Mouse (Mus musculus) kidney, embryonic 14.5 days (tissue): ENCODE measurements around the gene Ap1b1. TPM values are rescaled to one million over a fixed set of nuclear protein-coding genes. Genes with fewer than 3 reads are reported as not detected.

Experiments used
- ATAC-seq: fragments of 200-750 bp; cut with Nextera tagmentation; 2 replicates; pipeline ENCODE4 v1.8.0; 2017; ENCODE audit warnings: moderate number of reproducible peaks, mild to moderate bottlenecking, moderate TSS enrichment, moderate library complexity; ENCODE audit not compliant: low FRiP score, low TSS enrichment
- H3K27ac ChIP-seq: fragments of 300-500 bp; sonication (generic); 2 replicates; pipeline ENCODE4 v1.5.1; 2014; ENCODE audit warnings: low read depth, mild to moderate bottlenecking, low read length, moderate library complexity, mixed read lengths
- H3K27me3 ChIP-seq: fragments of 300-500 bp; sonication (generic); 2 replicates; pipeline ENCODE4 v1.6.1; 2014; ENCODE audit warnings: mild to moderate bottlenecking, low read length; ENCODE audit not compliant: control insufficient read depth, insufficient read depth
- H3K36me3 ChIP-seq: fragments of 300-500 bp; sonication (generic); 2 replicates; pipeline ENCODE4 v1.6.1; 2014; ENCODE audit warnings: low read length, mixed read lengths; ENCODE audit not compliant: control insufficient read depth, insufficient read depth
- H3K4me1 ChIP-seq: fragments of 300-500 bp; sonication (generic); 2 replicates; pipeline ENCODE4 v1.6.1; 2014; ENCODE audit warnings: low read length, mixed read lengths; ENCODE audit not compliant: control insufficient read depth, insufficient read depth
- H3K4me2 ChIP-seq: fragments of 300-500 bp; sonication (generic); replicated peaks from 2 replicates; pipeline ENCODE4 v1.6.1; 2014; ENCODE audit warnings: low read depth, mild to moderate bottlenecking, low read length
- H3K4me3 ChIP-seq: fragments of 300-500 bp; sonication (generic); 2 replicates; pipeline ENCODE4 v1.5.1; 2014; ENCODE audit warnings: mild to moderate bottlenecking, low read length
- H3K9ac ChIP-seq: fragments of 300-500 bp; sonication (generic); 2 replicates; pipeline ENCODE4 v1.6.1; 2014; ENCODE audit warnings: low read depth, mild to moderate bottlenecking, low read length, moderate library complexity
- H3K9me3 ChIP-seq: fragments of 300-500 bp; sonication (generic); 2 replicates; pipeline ENCODE4 v1.6.1; 2016; ENCODE audit warnings: low read length; ENCODE audit not compliant: control insufficient read depth
- WGBS: fragments of 180-500 bp; shearing (Covaris S2); extraction: QIAGEN DNeasy Blood & Tissue Kit; methylation state at CpG from one replicate; pipeline ENCODE4 v1.1.7; 2014; 5-methylcytosine and 5-hydroxymethylcytosine counted together
- polyA plus RNA-seq: library from polyadenylated mRNA; unstranded; fragments of >200 nt; fragmentation: Nextera tagmentation; extraction: Ambion mirVana; gene quantifications from 2 replicates; pipeline ENCODE4 v1.2.1, GENCODE M21; 2014

Gene Ap1b1
- polyA plus RNA-seq, 1 experiment from 2014 or later, result 62.6 TPM

- no peak overlapping the region for H3K9ac ChIP-seq
- no peak overlapping the region for H3K27ac ChIP-seq
- WGBS, result 24% methylated on average over 6 of the region's 6 CpGs
- H3K4me1 ChIP-seq, result no peaks in the 10 kb centered on the region
- H3K27me3 ChIP-seq, result no peaks in the 10 kb centered on the region
- no peak overlapping the region for H3K4me2 ChIP-seq
- H3K36me3 ChIP-seq, result no peaks in the 10 kb centered on the region
- no peak for ATAC-seq
- no peak overlapping the region for H3K4me3 ChIP-seq
- no peaks in the 10 kb centered on the region for H3K9me3 ChIP-seq
These were observed 23.4 kb upstream of the Ap1b1 start for GRCm38 (mm10) chr11:4963099-4963808.

GRCm38 (mm10) chr11:4966325-4966724 lies 20.3 kb upstream of the Ap1b1 start:
- 62% methylated on average over 2 of the region's 2 CpGs for WGBS
- no peak overlapping the region for H3K9ac ChIP-seq
- H3K4me2 ChIP-seq, result no peak overlapping the region
- ATAC-seq, result no peak
- H3K9me3 ChIP-seq, result no peaks in the 10 kb centered on the region
- H3K4me1 ChIP-seq, result no peaks in the 10 kb centered on the region
- no peak overlapping the region for H3K27ac ChIP-seq
- no peaks in the 10 kb centered on the region for H3K27me3 ChIP-seq
- no peaks in the 10 kb centered on the region for H3K36me3 ChIP-seq
- H3K4me3 ChIP-seq, result no peak overlapping the region

- H3K4me1 ChIP-seq, result no peaks in the 10 kb centered on the region
- no peak overlapping the region for H3K9ac ChIP-seq
- no peak overlapping the region for H3K4me3 ChIP-seq
- H3K36me3 ChIP-seq, result no peaks in the 10 kb centered on the region
- 59% methylated on average over 5 of the region's 5 CpGs for WGBS
- H3K27ac ChIP-seq, result no peak overlapping the region
- no peaks in the 10 kb centered on the region for H3K9me3 ChIP-seq
- ATAC-seq, result no peak
- no peak overlapping the region for H3K4me2 ChIP-seq
- H3K27me3 ChIP-seq, result no peaks in the 10 kb centered on the region
These were observed 19.7 kb upstream of the Ap1b1 start for GRCm38 (mm10) chr11:4966888-4967287.

- H3K4me1 ChIP-seq, result no peaks in the 10 kb centered on the region
- no peak overlapping the region for H3K4me2 ChIP-seq
- 51% methylated on average over 2 of the region's 2 CpGs for WGBS
These were observed 19.1 kb upstream of the Ap1b1 start for GRCm38 (mm10) chr11:4967549-4967948.

GRCm38 (mm10) chr11:4968376-4968775 lies 18.2 kb upstream of the Ap1b1 start:
- no peaks in the 10 kb centered on the region for H3K36me3 ChIP-seq
- WGBS, result 54% methylated on average over 10 of the region's 10 CpGs
- no peaks in the 10 kb centered on the region for H3K4me1 ChIP-seq
- H3K9ac ChIP-seq, result no peak overlapping the region
- no peak for ATAC-seq
- no peak overlapping the region for H3K27ac ChIP-seq
- H3K4me3 ChIP-seq, result no peak overlapping the region
- H3K4me2 ChIP-seq, result no peak overlapping the region
- H3K27me3 ChIP-seq, result no peaks in the 10 kb centered on the region
- no peaks in the 10 kb centered on the region for H3K9me3 ChIP-seq

More at GRCm38 (mm10) chr11:4967549-4967948, 19.1 kb upstream of the Ap1b1 start:
- no peak for ATAC-seq
- no peaks in the 10 kb centered on the region for H3K36me3 ChIP-seq
- H3K4me3 ChIP-seq, result no peak overlapping the region
- no peak overlapping the region for H3K9ac ChIP-seq
- H3K27me3 ChIP-seq, result no peaks in the 10 kb centered on the region
- no peak overlapping the region for H3K27ac ChIP-seq
- no peaks in the 10 kb centered on the region for H3K9me3 ChIP-seq

- ATAC-seq, result peak; percentile 28; the same call in 1 of the 2 replicates
- Histone ChIP-seq H3K9me3 (no peaks in the 10 kb centered on the region), H3K36me3 (no peaks in the 10 kb centered on the region), H3K4me1 (0 out of 2 replicates have a peak, but pooled peaks cover 4% of the 10 kb centered on the region), H3K4me3 (no peak overlapping the region), H3K4me2 (no peak overlapping the region), H3K9ac (no peak overlapping the region), H3K27ac (no peak overlapping the region), H3K27me3 (no peaks in the 10 kb centered on the region)
- WGBS, result 60% methylated on average over 13 of the region's 13 CpGs
These were observed 13.4 kb upstream of the Ap1b1 start for GRCm38 (mm10) chr11:4972967-4973870.

- Histone ChIP-seq H3K4me2 (no peak overlapping the region), H3K9ac (no peak overlapping the region), H3K27ac (no peak overlapping the region), H3K27me3 (no peaks in the 10 kb centered on the region), H3K4me3 (no peak overlapping the region), H3K36me3 (no peaks in the 10 kb centered on the region), H3K9me3 (no peaks in the 10 kb centered on the region), H3K4me1 (0 out of 2 replicates have a peak, but pooled peaks cover 4% of the 10 kb centered on the region)
- 90% methylated on average over 2 of the region's 2 CpGs for WGBS
- no peak for ATAC-seq
These were observed 12.8 kb upstream of the Ap1b1 start for GRCm38 (mm10) chr11:4973871-4974256.

- 0 out of 2 replicates have a peak, but pooled peaks have one; percentile 7 for ATAC-seq
- Histone ChIP-seq H3K9me3 (no peaks in the 10 kb centered on the region), H3K4me1 (0 out of 2 replicates have a peak, but pooled peaks cover 4% of the 10 kb centered on the region), H3K27me3 (no peaks in the 10 kb centered on the region), H3K4me2 (no peak overlapping the region), H3K9ac (no peak overlapping the region), H3K36me3 (no peaks in the 10 kb centered on the region), H3K27ac (peak overlapping the region; percentile 30; the same call in 1 of the 2 replicates), H3K4me3 (no peak overlapping the region)
- 68% methylated on average over 11 of the region's 11 CpGs for whole genome bisulfite sequencing
These were observed 12.1 kb upstream of the Ap1b1 start for GRCm38 (mm10) chr11:4974376-4975122.
